In genomic region chr5:151650700-151651410, GRCm38 (mm10) we compare ENCODE assay signal across 8 mouse cellular contexts. TPM values are rescaled to one million over a fixed set of nuclear protein-coding genes. Genes with fewer than 3 reads are reported as not detected.
DNase-seq lines count a peak whose midpoint lies in the region; ATAC-seq lines count a peak whose summit lies in the region.

Rfc3 (minus strand) TSS chr5:151651242.

- peak within 1 kb of the TSS; percentile 85 for H3K9ac ChIP-seq in hindbrain, embryonic 11.5 days (ENCODE audit: low read depth, low read length)

- no peaks in the 10 kb centered on the region for H3K27me3 ChIP-seq in hindbrain, embryonic 11.5 days (ENCODE audit: control insufficient read depth, insufficient read depth, low read length)

- 0 out of 2 replicates have a peak, but pooled peaks cover 5% of the 10 kb centered on the region for H3K36me3 ChIP-seq in hindbrain, embryonic 11.5 days (ENCODE audit: control insufficient read depth, insufficient read depth, low read length)

- peak within 1 kb of the TSS; percentile 63 for H3K27ac ChIP-seq in hindbrain, embryonic 11.5 days (ENCODE audit: low read depth, low read length)

- no peaks in the 10 kb centered on the region; the same call in 1 of the 2 replicates for H3K4me1 ChIP-seq in hindbrain, embryonic 11.5 days (replicated peaks; ENCODE audit: control insufficient read depth, insufficient read depth, low read length)

- under 1% methylated on average over 38 of the region's 42 CpGs for WGBS in hindbrain, embryonic 11.5 days

- peak within 1 kb of the TSS; percentile 62 for H3K4me2 ChIP-seq in hindbrain, embryonic 11.5 days (replicated peaks; ENCODE audit: low read depth, low read length)

- no peaks in the 10 kb centered on the region for H3K9me3 ChIP-seq in hindbrain, embryonic 11.5 days (ENCODE audit: control insufficient read depth, low read length)

- ATAC-seq in hindbrain, embryonic 11.5 days (ENCODE audit: low FRiP score), result peak; percentile 99

- peak; percentile 93 for DNase-seq in Muller cell, postnatal 12 days (ENCODE audit: inconsistent ontology term)
- DNase-seq in cerebellum, adult 9-11 months, result peak; percentile 91
- DNase-seq in frontal cortex, adult 2 months (ENCODE audit: extremely low spot score in 1 of 2, low spot score in 1 of 2), result peak; percentile 85 to 97
- DNase-seq in hindbrain, embryonic 11.5 days (ENCODE audit: low spot score), result peak; percentile 99
- DNase-seq in layer of hippocampus, postnatal 10 days (ENCODE audit: low spot score in 2 of 2), result peak; percentile 96 to 98
- DNase-seq in lung, postnatal 10 days, result peak; percentile 98
- peak; percentile 93 for DNase-seq in ovary, postnatal 36 days (ENCODE audit: low spot score)
- DNase-seq in thymus, postnatal 25 days, result peak; percentile 95

- peak within 1 kb of the TSS; percentile 72 for H3K4me3 ChIP-seq in hindbrain, embryonic 11.5 days (ENCODE audit: low read depth, low read length)

RNA-seq across cellular contexts. Expression of gene Rfc3, which starts in this region (rescaled TPM):
- polyA plus RNA-seq in frontal cortex, adult 2 months (2012; rRNA removed), result 11.9 and 14.8 TPM in 2 replicates
- polyA plus RNA-seq in hindbrain, embryonic 11.5 days (2014; fragmentation: Nextera tagmentation; extraction: Ambion mirVana), result 118 and 122 TPM in 2 replicates
- 10 to 100 TPM; 14.7 to 15.6 TPM for total RNA-seq in layer of hippocampus, postnatal 10 days (2021)

Comparison
In these comparisons a context has a peak if more than half of its experiments do, and no peak if none do; other contexts are left out.
1. Peak in every context shown above with its lines: DNase-seq, ATAC-seq, H3K4me3 ChIP-seq and H3K27ac ChIP-seq.